Mouse (Mus musculus): ENCODE results near the gene Cxcl16. TPM values are rescaled to one million over a fixed set of nuclear protein-coding genes. Genes with fewer than 3 reads are reported as not detected.

Gene Cxcl16
- total and polyA plus RNA-seq, 3 experiments, result not detected

GRCm38 (mm10) chr11:70453261-70454044, 6.3 kb downstream of the Cxcl16 start:
- Histone ChIP-seq H3K4me3 (ENCODE audit: control insufficient read depth in 1 of 2, insufficient read depth in 1 of 2, low read depth in 2 of 2, low read length in 2 of 2) (peak overlapping the region; percentile 0 to 92; a peak in 3 of 4 replicates), H3K36me3 (ENCODE audit: control insufficient read depth in 1 of 2, insufficient read depth in 2 of 2, low read length in 2 of 2) (peaks cover 0 to 27% of the 10 kb centered on the region in 2 experiments; a peak in 2 of 4 replicates), H3K79me2 (ENCODE audit: control insufficient read depth, insufficient read depth, low read length, poor library complexity) (peaks cover 6% of the 10 kb centered on the region), H3K9ac (ENCODE audit: control insufficient read depth, low read depth, low read length, poor library complexity, severe bottlenecking) (peak overlapping the region; percentile 96; the same call in 1 of the 2 replicates), H3K4me1 (ENCODE audit: control insufficient read depth in 1 of 2, insufficient read depth in 2 of 2, low read length in 2 of 2) (peaks cover 13 to 26% of the 10 kb centered on the region in 2 experiments), H3K9me3 (replicated peaks; ENCODE audit: insufficient read depth, low read length) (no peaks in the 10 kb centered on the region), H3K27ac (ENCODE audit: control insufficient read depth, low read depth, low read length) (peak overlapping the region; percentile 60), H3K27me3 (ENCODE audit: control insufficient read depth in 1 of 2, insufficient read depth in 2 of 2, low read length in 2 of 2) (no peaks in the 10 kb centered on the region)
- DNase-seq (ENCODE audit: low read depth, low spot score), result peak; percentile 88
- no peak for TF ChIP-seq GATA1 (IDR thresholded peaks at IDR 0.05; ENCODE audit: low read depth, low read length)
- TF ChIP-seq MYC (IDR thresholded peaks at IDR 0.05; ENCODE audit: low read depth, low read length), result peak; percentile 15; the same call in 1 of the 2 replicates
- peak; percentile 47; the same call in 1 of the 2 replicates for TF ChIP-seq ETS1 (IDR thresholded peaks at IDR 0.05; ENCODE audit: low read depth, low read length)
- 0 out of 2 replicates have a peak, but pooled peaks have one; percentile 1 for TF ChIP-seq NRF1 (IDR thresholded peaks at IDR 0.05; ENCODE audit: insufficient read depth, low read depth, low read length, poor library complexity, severe bottlenecking)
- peak; percentile 43; the same call in 1 of the 2 replicates for TF ChIP-seq ELF1 (IDR thresholded peaks at IDR 0.05; ENCODE audit: low read depth, low read length)
- TF ChIP-seq EP300 (IDR thresholded peaks at IDR 0.05; ENCODE audit: low read depth in 1 of 2, low read length in 2 of 2), result peak in 1 of 2 experiments; percentile 43; a peak in 2 of 4 replicates
- TF ChIP-seq MXI1 (IDR thresholded peaks at IDR 0.05; ENCODE audit: low read depth, low read length), result 0 out of 2 replicates have a peak, but pooled peaks have one; percentile 36
- peak; percentile 98 for TF ChIP-seq JUND (IDR thresholded peaks at IDR 0.05; ENCODE audit: low read depth, low read length)
- no peak for TF ChIP-seq USF1 (IDR thresholded peaks at IDR 0.05; ENCODE audit: low read depth, low read length)
- TF ChIP-seq CHD1 (IDR thresholded peaks at IDR 0.05; ENCODE audit: low read depth, low read length), result no peak
- TF ChIP-seq KAT2A (conservative IDR thresholded peaks at IDR 0.05; ENCODE audit: low read depth, low read length), result no peak
- peak; percentile 13; the same call in 1 of the 2 replicates for TF ChIP-seq RCOR1 (IDR thresholded peaks at IDR 0.05; ENCODE audit: low read depth, low read length)
- TF ChIP-seq HCFC1 (IDR thresholded peaks at IDR 0.05; ENCODE audit: low read depth, low read length), result peak; percentile 57; the same call in 1 of the 2 replicates
- 0 out of 2 replicates have a peak, but pooled peaks have one; percentile 8 for TF ChIP-seq ZMIZ1 (IDR thresholded peaks at IDR 0.05; ENCODE audit: low read depth, low read length)
- peak; percentile 84 for TF ChIP-seq ZNF384 (IDR thresholded peaks at IDR 0.05; ENCODE audit: low read depth, low read length)
- TF ChIP-seq BHLHE40 (IDR thresholded peaks at IDR 0.05; ENCODE audit: borderline replicate concordance, low read depth, low read length), result no peak
- no peak for TF ChIP-seq GABPA (IDR thresholded peaks at IDR 0.05; ENCODE audit: low read depth, low read length)
- TF ChIP-seq SIN3A (IDR thresholded peaks at IDR 0.05; ENCODE audit: low read length), result peak; percentile 53
- TF ChIP-seq NELFE (IDR thresholded peaks at IDR 0.05; ENCODE audit: low read depth, low read length), result no peak
